In the genomic region with DNA sequence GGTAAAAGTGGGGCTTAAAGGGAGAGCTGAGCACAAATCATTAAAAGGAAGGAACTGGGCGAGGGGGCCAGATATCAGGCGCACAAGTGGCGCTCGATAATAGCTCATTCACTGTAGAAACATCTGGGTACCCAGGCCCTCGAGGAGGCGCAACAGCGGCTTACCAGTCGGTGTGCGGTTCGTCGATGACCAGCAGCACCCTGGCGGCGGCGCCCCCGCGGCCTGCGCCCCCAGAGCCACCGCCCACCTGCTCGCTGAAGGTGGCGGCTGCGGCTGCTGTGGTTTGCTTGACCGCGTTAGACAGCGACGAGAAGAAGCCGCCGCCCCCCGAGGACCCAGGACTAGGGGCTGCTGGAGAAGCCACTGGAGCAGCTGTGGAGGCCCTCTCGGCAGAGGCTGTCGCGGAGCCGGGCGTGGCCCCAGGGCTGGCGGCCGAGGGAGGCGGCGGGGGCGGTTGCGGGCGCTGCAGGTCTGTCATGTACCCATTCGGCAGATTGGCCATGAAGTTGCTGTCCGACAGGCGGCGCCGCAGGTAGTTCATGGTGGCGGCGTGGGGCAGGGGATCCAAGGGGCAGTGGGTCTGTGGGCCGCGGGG, we compare ENCODE assay signal across 7 mouse cellular contexts. TPM values are rescaled to one million over a fixed set of nuclear protein-coding genes. Genes with fewer than 3 reads are reported as not detected.
DNase-seq lines count a peak whose midpoint lies in the region; ATAC-seq and TF ChIP-seq lines count a peak whose summit lies in the region.

No protein-coding gene starts in this region.

- 0 out of 2 replicates have a peak, but pooled peaks cover 3% of the 10 kb centered on the region for H3K9me3 ChIP-seq in forebrain, embryonic 10.5 days
- no peaks in the 10 kb centered on the region for H3K9me3 ChIP-seq in limb, embryonic 14.5 days (ENCODE audit: control insufficient read depth, low read length)
- no peaks in the 10 kb centered on the region for H3K9me3 ChIP-seq in stomach, embryonic 15.5 days

- peak; percentile 11 to 29 for DNase-seq in layer of hippocampus, postnatal 10 days (ENCODE audit: low spot score in 2 of 2)
- DNase-seq in layer of hippocampus, adult 8-10 months (ENCODE audit: low spot score in 2 of 2), result no peak
- DNase-seq in forebrain, embryonic 10.5 days (ENCODE audit: extremely low spot score, low spot score), result no peak
- DNase-seq in limb, embryonic 14.5 days (ENCODE audit: low spot score), result no peak
- DNase-seq in cerebellum, adult 9-11 months, result no peak

- no peak for TF ChIP-seq POLR2A in limb, embryonic 14.5 days (IDR thresholded peaks at IDR 0.05; ENCODE audit: borderline replicate concordance, extremely low read depth, insufficient read depth, insufficient read length)

- peaks cover 19% of the 10 kb centered on the region for H3K27me3 ChIP-seq in forebrain, embryonic 10.5 days (ENCODE audit: poor library complexity, severe bottlenecking)
- H3K27me3 ChIP-seq in limb, embryonic 14.5 days (ENCODE audit: control insufficient read depth, insufficient read depth, low read length), result no peaks in the 10 kb centered on the region; the same call in 1 of the 2 replicates
- no peaks in the 10 kb centered on the region for H3K27me3 ChIP-seq in stomach, embryonic 15.5 days (replicated peaks)

- peak overlapping the region; percentile 64 for H3K4me2 ChIP-seq in limb, embryonic 14.5 days (replicated peaks; ENCODE audit: low read depth, low read length, severe bottlenecking)
- H3K4me2 ChIP-seq in stomach, embryonic 15.5 days, result peak overlapping the region; percentile 84

- peak; percentile 53 for ATAC-seq in activated CD4-positive, CD25-positive, alpha-beta regulatory T cell, adult 4 months
- no peak for ATAC-seq in limb, embryonic 14.5 days (ENCODE audit: low FRiP score, low read depth)
- peak; percentile 7; the same call in 1 of the 2 replicates for ATAC-seq in stomach, embryonic 15.5 days (ENCODE audit: insufficient read depth, low FRiP score, low read depth)

- 19% methylated on average over 49 of the region's 49 CpGs for WGBS in forebrain, embryonic 10.5 days
- WGBS in limb, embryonic 14.5 days, result 36% methylated on average over 11 of the region's 49 CpGs
- 20% methylated on average over 39 of the region's 49 CpGs for WGBS in stomach, embryonic 15.5 days

- H3K4me3 ChIP-seq in forebrain, embryonic 10.5 days, result peak overlapping the region; percentile 56
- H3K4me3 ChIP-seq in limb, embryonic 14.5 days (replicated peaks; ENCODE audit: low read length), result peak overlapping the region; percentile 37
- peak overlapping the region; percentile 43 for H3K4me3 ChIP-seq in stomach, embryonic 15.5 days (replicated peaks)

- peak overlapping the region; percentile 65; the same call in 1 of the 2 replicates for H3K27ac ChIP-seq in forebrain, embryonic 10.5 days
- H3K27ac ChIP-seq in limb, embryonic 14.5 days (replicated peaks; ENCODE audit: low read depth, low read length), result no peak overlapping the region
- H3K27ac ChIP-seq in stomach, embryonic 15.5 days, result no peak overlapping the region

- H3K36me3 ChIP-seq in forebrain, embryonic 10.5 days (replicated peaks), result no peaks in the 10 kb centered on the region
- H3K36me3 ChIP-seq in limb, embryonic 14.5 days (ENCODE audit: control insufficient read depth, insufficient read depth, low read length), result no peaks in the 10 kb centered on the region
- no peaks in the 10 kb centered on the region for H3K36me3 ChIP-seq in stomach, embryonic 15.5 days

- peak overlapping the region; percentile 36; the same call in 1 of the 2 replicates for H3K9ac ChIP-seq in limb, embryonic 14.5 days (ENCODE audit: low read depth, low read length, severe bottlenecking)
- H3K9ac ChIP-seq in stomach, embryonic 15.5 days, result no peak overlapping the region

- H3K4me1 ChIP-seq in forebrain, embryonic 10.5 days, result peaks cover 5% of the 10 kb centered on the region; the same call in 1 of the 2 replicates
- H3K4me1 ChIP-seq in limb, embryonic 14.5 days (ENCODE audit: control insufficient read depth, insufficient read depth, low read length), result no peaks in the 10 kb centered on the region
- no peaks in the 10 kb centered on the region for H3K4me1 ChIP-seq in stomach, embryonic 15.5 days

RNA-seq across cellular contexts. Expression of a gene that starts 0.5 kb away (rescaled TPM):
- 100 to 1,000 TPM; 407 to 465 TPM for total RNA-seq in layer of hippocampus, postnatal 10 days (2021)
- total RNA-seq in layer of hippocampus, adult 8-10 months (2022), result 100 to 1,000 TPM; 376 to 409 (median 395) TPM
- not detected for polyA plus RNA-seq in activated CD4-positive, CD25-positive, alpha-beta regulatory T cell, adult 4 months (2017; shearing (Covaris generic))
- polyA plus RNA-seq in forebrain, embryonic 10.5 days (2016; fragmentation: Nextera tagmentation; extraction: Ambion mirVana), result 2.1 and 2.4 TPM in 2 replicates
- 0.52 and 0.64 TPM in 2 replicates for polyA plus RNA-seq in limb, embryonic 14.5 days (2012; rRNA removed)
- 0.22 and 0.23 TPM in 2 replicates for polyA plus RNA-seq in limb, embryonic 14.5 days (2014; fragmentation: Nextera tagmentation; extraction: Ambion mirVana)
- polyA plus RNA-seq in stomach, embryonic 15.5 days (2015; fragmentation: Nextera tagmentation; extraction: Ambion mirVana), result 1.9 and 2.8 TPM in 2 replicates

RNA-seq across cellular contexts. Expression of a gene that starts 11.0 kb away (rescaled TPM):
- 10 to 100 TPM; 11.5 to 12.0 TPM for total RNA-seq in layer of hippocampus, postnatal 10 days (2021)
- total RNA-seq in layer of hippocampus, adult 8-10 months (2022), result 10 to 100 TPM; 12.9 to 22.7 (median 15.9) TPM
- 1 to 10 TPM; 2.4 to 5.2 TPM for polyA plus RNA-seq in activated CD4-positive, CD25-positive, alpha-beta regulatory T cell, adult 4 months (2017; shearing (Covaris generic))
- polyA plus RNA-seq in forebrain, embryonic 10.5 days (2016; fragmentation: Nextera tagmentation; extraction: Ambion mirVana), result 2.9 and 4.1 TPM in 2 replicates
- 20.1 and 24.7 TPM in 2 replicates for polyA plus RNA-seq in limb, embryonic 14.5 days (2012; rRNA removed)
- 6.6 and 7.2 TPM in 2 replicates for polyA plus RNA-seq in limb, embryonic 14.5 days (2014; fragmentation: Nextera tagmentation; extraction: Ambion mirVana)
- polyA plus RNA-seq in stomach, embryonic 15.5 days (2015; fragmentation: Nextera tagmentation; extraction: Ambion mirVana), result 8.4 and 8.9 TPM in 2 replicates

RNA-seq across cellular contexts. Expression of a gene that starts 30.1 kb away (rescaled TPM):
- total RNA-seq in layer of hippocampus, postnatal 10 days (2021), result 10 to 100 TPM; 34.6 to 35.7 TPM
- 10 to 100 TPM; 55.2 to 76.3 (median 66.7) TPM for total RNA-seq in layer of hippocampus, adult 8-10 months (2022)
- polyA plus RNA-seq in activated CD4-positive, CD25-positive, alpha-beta regulatory T cell, adult 4 months (2017; shearing (Covaris generic)), result 1 to 10 TPM; 3.9 to 4.1 TPM
- 12.5 and 13.2 TPM in 2 replicates for polyA plus RNA-seq in forebrain, embryonic 10.5 days (2016; fragmentation: Nextera tagmentation; extraction: Ambion mirVana)
- 23.7 and 31.3 TPM in 2 replicates for polyA plus RNA-seq in limb, embryonic 14.5 days (2012; rRNA removed)
- 8.1 and 8.7 TPM in 2 replicates for polyA plus RNA-seq in limb, embryonic 14.5 days (2014; fragmentation: Nextera tagmentation; extraction: Ambion mirVana)
- polyA plus RNA-seq in stomach, embryonic 15.5 days (2015; fragmentation: Nextera tagmentation; extraction: Ambion mirVana), result 9.3 and 11.8 TPM in 2 replicates

RNA-seq across cellular contexts. Expression of a gene that starts 41.5 kb away (rescaled TPM):
- 10 to 100 TPM; 11.7 to 13.4 TPM for total RNA-seq in layer of hippocampus, postnatal 10 days (2021)
- 10 to 100 TPM; 12.5 to 16.5 (median 13.1) TPM for total RNA-seq in layer of hippocampus, adult 8-10 months (2022)
- 10 to 100 TPM; 40.8 to 49.3 TPM for polyA plus RNA-seq in activated CD4-positive, CD25-positive, alpha-beta regulatory T cell, adult 4 months (2017; shearing (Covaris generic))
- polyA plus RNA-seq in forebrain, embryonic 10.5 days (2016; fragmentation: Nextera tagmentation; extraction: Ambion mirVana), result 62.9 and 73.1 TPM in 2 replicates
- polyA plus RNA-seq in limb, embryonic 14.5 days (2012; rRNA removed), result 17.5 and 21.7 TPM in 2 replicates
- 49.3 and 53.4 TPM in 2 replicates for polyA plus RNA-seq in limb, embryonic 14.5 days (2014; fragmentation: Nextera tagmentation; extraction: Ambion mirVana)
- 51.3 and 55.7 TPM in 2 replicates for polyA plus RNA-seq in stomach, embryonic 15.5 days (2015; fragmentation: Nextera tagmentation; extraction: Ambion mirVana)

RNA-seq across cellular contexts. Expression of a gene that starts 50.4 kb away (rescaled TPM):
- 1 to 10 TPM in 1 of 2 experiments, under 1 TPM in 1; 0.56 to 1.1 TPM for total RNA-seq in layer of hippocampus, postnatal 10 days (2021)
- total RNA-seq in layer of hippocampus, adult 8-10 months (2022), result 1 to 10 TPM in 2 of 4 experiments, under 1 TPM in 1, not detected in 1; 0.55 to 3.2 (median 1.7) TPM
- not detected for polyA plus RNA-seq in activated CD4-positive, CD25-positive, alpha-beta regulatory T cell, adult 4 months (2017; shearing (Covaris generic))
- 7.4 and 7.9 TPM in 2 replicates for polyA plus RNA-seq in forebrain, embryonic 10.5 days (2016; fragmentation: Nextera tagmentation; extraction: Ambion mirVana)
- polyA plus RNA-seq in limb, embryonic 14.5 days (2012; rRNA removed), result 37.2 and 40.5 TPM in 2 replicates
- 38.1 and 39.1 TPM in 2 replicates for polyA plus RNA-seq in limb, embryonic 14.5 days (2014; fragmentation: Nextera tagmentation; extraction: Ambion mirVana)
- polyA plus RNA-seq in stomach, embryonic 15.5 days (2015; fragmentation: Nextera tagmentation; extraction: Ambion mirVana), result 18.3 and 19.3 TPM in 2 replicates

Comparison
In these comparisons a context has a peak if more than half of its experiments do, and no peak if none do; other contexts are left out.
1. DNase-seq: peak in layer of hippocampus, postnatal 10 days (2 of 2); none in layer of hippocampus, adult 8-10 months (0 of 2), forebrain, embryonic 10.5 days (single experiment), limb, embryonic 14.5 days (single experiment) and cerebellum, adult 9-11 months (single experiment).
2. Peak in every context shown above with its lines, with median percentiles within 50 percentile points of each other: H3K4me3 ChIP-seq.